Mouse (Mus musculus) stomach, postnatal 0 days (tissue): ENCODE measurements around the gene Gramd1b. TPM values are rescaled to one million over a fixed set of nuclear protein-coding genes. Genes with fewer than 3 reads are reported as not detected.

Experiments
- ATAC-seq: fragments of 200-750 bp; cut with Nextera tagmentation; 2 replicates; pipeline ENCODE4 v1.8.0; 2017; ENCODE audit not compliant: low FRiP score, low TSS enrichment
- DNase-seq: peaks from one replicate; pipeline ENCODE4 v3.0.0-alpha.2; 2016; ENCODE audit warnings: low spot score
- H3K27ac ChIP-seq: fragments of 300-500 bp; sonication (generic); replicated peaks from 2 replicates; pipeline ENCODE4 v1.5.1; 2014; ENCODE audit warnings: mild to moderate bottlenecking, control low read depth
- H3K27me3 ChIP-seq: fragments of 300-500 bp; sonication (generic); 2 replicates; pipeline ENCODE4 v1.6.1; 2014; ENCODE audit warnings: low read length; ENCODE audit not compliant: control insufficient read depth, insufficient read depth
- H3K36me3 ChIP-seq: fragments of 300-500 bp; sonication (generic); 2 replicates; pipeline ENCODE4 v1.6.1; 2014; ENCODE audit warnings: low read length, mixed read lengths; ENCODE audit not compliant: control insufficient read depth, insufficient read depth
- H3K4me1 ChIP-seq: fragments of 300-500 bp; sonication (generic); replicated peaks from 2 replicates; pipeline ENCODE4 v1.6.1; 2014; ENCODE audit warnings: antibody characterized with exemption; ENCODE audit not compliant: control insufficient read depth, insufficient read depth
- H3K4me2 ChIP-seq: fragments of 300-500 bp; sonication (generic); replicated peaks from 2 replicates; pipeline ENCODE4 v1.6.1; 2014; ENCODE audit warnings: low read depth, mild to moderate bottlenecking, control low read depth, moderate library complexity
- H3K4me3 ChIP-seq: fragments of 300-500 bp; sonication (generic); 2 replicates; pipeline ENCODE4 v1.5.1; 2014; ENCODE audit warnings: low read depth, low read length, control low read depth
- H3K9ac ChIP-seq: fragments of 300-500 bp; sonication (generic); 2 replicates; pipeline ENCODE4 v1.6.1; 2014; ENCODE audit warnings: mild to moderate bottlenecking, low read length, control low read depth, mixed read lengths
- H3K9me3 ChIP-seq: fragments of 300-500 bp; sonication (generic); 2 replicates; pipeline ENCODE4 v1.6.1; 2016; ENCODE audit warnings: low read length; ENCODE audit not compliant: control insufficient read depth
- CTCF ChIP-seq: IDR thresholded peaks from 2 replicates; pipeline ENCODE4 v1.5.1; 2016; ENCODE audit warnings: antibody characterized with exemption, low read depth, mild to moderate bottlenecking, moderate library complexity
- EP300 ChIP-seq: optimal IDR thresholded peaks from 2 replicates; pipeline ENCODE3; 2016; ENCODE audit warnings: antibody characterized with exemption
- WGBS: fragments of 180-500 bp; shearing (Covaris S2); extraction: QIAGEN DNeasy Blood & Tissue Kit; methylation state at CpG from one replicate; pipeline ENCODE4 v1.1.7; 2014; 5-methylcytosine and 5-hydroxymethylcytosine counted together
- polyA plus RNA-seq: library from polyadenylated mRNA; unstranded; fragments of >200 nt; fragmentation: Nextera tagmentation; extraction: Ambion mirVana; gene quantifications from 2 replicates; pipeline ENCODE4 v1.2.1, GENCODE M21; 2015

Gene Gramd1b
- polyA plus RNA-seq, 1 experiment from 2014 or later, result 1.8 TPM

DNA sequence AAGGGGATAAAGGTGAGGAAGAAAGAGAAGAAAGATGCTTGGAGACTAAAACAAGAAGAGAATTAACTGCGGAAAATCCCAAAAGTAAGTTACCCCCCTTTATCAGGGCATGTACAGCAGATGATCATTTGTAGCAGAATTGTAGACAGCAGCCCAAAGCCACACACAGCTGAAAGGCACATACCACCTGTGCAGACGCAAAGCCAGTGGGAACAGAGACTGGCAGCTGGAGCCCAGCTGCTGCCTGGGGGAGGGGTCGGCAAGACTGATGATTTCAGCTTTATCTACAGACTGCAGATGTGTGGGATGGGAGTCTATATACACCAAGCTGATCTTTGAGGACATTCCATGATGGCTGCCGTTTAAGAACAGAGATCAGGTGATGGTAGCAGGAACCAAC is 2.5 kb downstream of the Gramd1b start:
- DNase-seq (no peak), ATAC-seq (no peak)
- Histone ChIP-seq H3K27ac (no peak overlapping the region), H3K9ac (no peak overlapping the region), H3K27me3 (no peaks in the 10 kb centered on the region), H3K4me1 (no peaks in the 10 kb centered on the region), H3K4me2 (no peak overlapping the region), H3K9me3 (no peaks in the 10 kb centered on the region), H3K4me3 (no peak overlapping the region), H3K36me3 (no peaks in the 10 kb centered on the region)
- no peak for TF ChIP-seq EP300
- TF ChIP-seq CTCF, result no peak
- WGBS, result 52% methylated on average over 4 of the region's 4 CpGs

- H3K9me3 ChIP-seq, result no peaks in the 10 kb centered on the region
- H3K27me3 ChIP-seq, result no peaks in the 10 kb centered on the region
- no peak for ATAC-seq
- no peak overlapping the region for H3K9ac ChIP-seq
- no peak overlapping the region for H3K27ac ChIP-seq
- no peaks in the 10 kb centered on the region for H3K4me1 ChIP-seq
- TF ChIP-seq CTCF (no peak), EP300 (no peak)
- H3K36me3 ChIP-seq, result no peaks in the 10 kb centered on the region
- no peak overlapping the region for H3K4me3 ChIP-seq
- no peak overlapping the region for H3K4me2 ChIP-seq
- no peak for DNase-seq
- 31% methylated on average over 3 of the region's 3 CpGs for WGBS
Measured at GRCm38 (mm10) chr9:40526928-40527327, 4.3 kb downstream of the Gramd1b start.

DNA sequence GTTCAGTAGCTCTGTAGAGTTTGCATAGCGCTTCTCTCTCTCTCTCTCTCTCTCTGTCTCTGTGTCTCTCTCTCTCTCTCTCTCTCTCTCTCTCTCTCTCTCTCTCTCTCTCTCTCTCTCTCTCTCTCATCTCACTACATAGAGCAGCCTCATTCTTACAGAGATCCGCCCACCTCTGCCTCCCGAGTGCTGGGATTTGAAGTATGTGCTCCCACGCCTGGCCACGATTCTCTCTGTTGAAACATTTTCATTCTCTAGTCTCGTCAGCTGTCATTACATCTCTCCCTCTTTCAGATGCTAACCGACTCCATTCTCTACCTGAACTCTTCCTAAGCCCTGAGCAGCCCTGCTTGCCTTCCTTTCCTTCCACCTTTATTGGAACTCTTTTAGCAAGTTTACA is 9.0 kb downstream of the Gramd1b start:
- WGBS, result 75% methylated on average over 7 of the region's 7 CpGs
- no peak overlapping the region for H3K27ac ChIP-seq
- no peak overlapping the region for H3K4me2 ChIP-seq
- no peaks in the 10 kb centered on the region for H3K27me3 ChIP-seq
- H3K9me3 ChIP-seq, result no peaks in the 10 kb centered on the region
- ATAC-seq, result no peak
- H3K4me1 ChIP-seq, result no peaks in the 10 kb centered on the region
- H3K36me3 ChIP-seq, result no peaks in the 10 kb centered on the region
- TF ChIP-seq EP300, result no peak
- TF ChIP-seq CTCF, result no peak
- no peak overlapping the region for H3K9ac ChIP-seq
- no peak for DNase-seq
- H3K4me3 ChIP-seq, result no peak overlapping the region

DNA sequence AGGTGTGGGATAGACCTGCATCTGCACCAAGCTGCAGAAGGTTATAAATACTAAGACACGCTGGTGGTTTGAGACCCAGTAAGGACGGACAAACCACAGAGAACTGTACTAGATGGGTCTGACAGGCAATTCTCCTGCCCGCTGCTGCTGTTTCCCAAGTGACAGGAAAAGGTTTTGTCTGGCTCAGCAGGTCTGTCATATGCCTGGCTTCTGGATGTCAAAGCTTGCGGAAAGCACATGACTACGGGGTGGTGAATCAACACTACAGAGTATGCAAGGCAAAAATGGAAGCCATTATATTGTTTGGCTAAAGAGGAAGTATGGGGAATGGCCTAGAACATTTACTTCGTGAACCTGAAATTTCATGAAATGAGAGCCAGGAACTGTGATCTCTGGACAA is 10.1 kb downstream of the Gramd1b start:
- DNase-seq, result no peak
- Histone ChIP-seq H3K27ac (no peak overlapping the region), H3K4me2 (no peak overlapping the region), H3K4me3 (no peak overlapping the region), H3K36me3 (no peaks in the 10 kb centered on the region), H3K9ac (no peak overlapping the region), H3K4me1 (no peaks in the 10 kb centered on the region), H3K9me3 (no peaks in the 10 kb centered on the region), H3K27me3 (no peaks in the 10 kb centered on the region)
- ATAC-seq, result no peak
- TF ChIP-seq EP300, result no peak
- TF ChIP-seq CTCF, result no peak
- 84% methylated on average over 6 of the region's 6 CpGs for WGBS

DNA sequence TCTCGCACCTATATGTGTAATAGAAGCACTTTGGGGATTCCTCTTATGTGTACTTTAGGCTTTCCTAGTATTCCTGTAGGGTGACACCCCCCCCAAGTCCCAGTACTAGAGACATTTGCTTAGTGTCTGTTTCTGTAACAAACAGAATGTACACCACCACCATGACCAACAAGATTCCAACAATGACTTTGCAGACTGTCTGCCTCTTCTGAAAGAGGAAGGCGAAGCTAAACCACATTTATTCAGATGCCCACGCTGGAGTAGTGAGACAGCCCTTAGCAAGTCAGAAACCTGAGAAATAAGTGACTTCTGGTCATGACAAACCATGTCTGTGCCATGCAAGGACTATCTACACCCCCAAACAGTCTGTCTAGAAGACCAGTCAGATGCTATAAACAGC is 11.9 kb downstream of the Gramd1b start:
- ATAC-seq (no peak), DNase-seq (no peak)
- TF ChIP-seq EP300 (no peak), CTCF (no peak)
- H3K4me3 ChIP-seq, result no peak overlapping the region
- WGBS, result 86% methylated on average over 3 of the region's 3 CpGs
- H3K4me2 ChIP-seq, result no peak overlapping the region
- no peak overlapping the region for H3K27ac ChIP-seq
- H3K9me3 ChIP-seq, result no peaks in the 10 kb centered on the region
- H3K27me3 ChIP-seq, result no peaks in the 10 kb centered on the region
- no peak overlapping the region for H3K9ac ChIP-seq
- H3K4me1 ChIP-seq, result no peaks in the 10 kb centered on the region
- no peaks in the 10 kb centered on the region for H3K36me3 ChIP-seq

DNA sequence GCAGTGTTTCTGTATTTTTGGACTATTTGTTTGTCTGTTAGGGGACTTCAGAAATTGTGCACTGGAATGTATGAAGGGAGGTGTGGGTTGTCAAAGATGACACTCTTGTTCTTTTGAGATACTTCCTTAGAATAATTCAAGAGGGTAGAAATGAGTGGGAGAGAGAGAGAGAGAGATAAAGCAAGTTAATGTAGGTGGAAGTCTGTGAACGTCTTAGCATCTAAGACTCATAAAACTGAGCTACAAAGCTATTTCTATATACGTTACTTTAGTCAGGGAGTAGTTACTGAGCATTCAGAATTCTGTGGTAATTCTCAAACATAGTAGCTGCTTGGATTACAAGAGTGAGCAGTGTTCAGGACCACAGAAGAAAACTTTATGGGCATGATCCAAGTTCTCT is 19.2 kb downstream of the Gramd1b start:
- TF ChIP-seq CTCF (no peak), EP300 (no peak)
- WGBS, result 69% methylated on average over 2 of the region's 2 CpGs
- Histone ChIP-seq H3K9ac (no peak overlapping the region), H3K4me2 (no peak overlapping the region), H3K27ac (no peak overlapping the region), H3K4me1 (no peaks in the 10 kb centered on the region), H3K27me3 (no peaks in the 10 kb centered on the region), H3K9me3 (no peaks in the 10 kb centered on the region), H3K36me3 (no peaks in the 10 kb centered on the region), H3K4me3 (no peak overlapping the region)
- no peak for DNase-seq
- no peak for ATAC-seq

- no peaks in the 10 kb centered on the region for H3K27me3 ChIP-seq
- H3K9me3 ChIP-seq, result no peaks in the 10 kb centered on the region
- no peaks in the 10 kb centered on the region for H3K4me1 ChIP-seq
- no peak overlapping the region for H3K9ac ChIP-seq
- H3K4me3 ChIP-seq, result no peak overlapping the region
- no peak overlapping the region for H3K4me2 ChIP-seq
- WGBS, result 61% methylated on average over 6 of the region's 6 CpGs
- H3K36me3 ChIP-seq, result no peaks in the 10 kb centered on the region
- no peak overlapping the region for H3K27ac ChIP-seq
- ATAC-seq (no peak), DNase-seq (no peak)
- no peak for TF ChIP-seq EP300
- TF ChIP-seq CTCF, result no peak
Measured at GRCm38 (mm10) chr9:40509479-40509878, 21.7 kb downstream of the Gramd1b start.
